Mouse (Mus musculus): ENCODE measurements around the gene Klf4. TPM values are rescaled to one million over a fixed set of nuclear protein-coding genes. Genes with fewer than 3 reads are reported as not detected.

The Klf4 gene
- polyA plus RNA-seq, 1 experiment from 2014 or later: 5.1 TPM

GRCm38 (mm10) chr4:55534510-55534909, 2.2 kb upstream of the Klf4 start:
- Histone ChIP-seq H3K4me3 (no peak overlapping the region), H3K9ac (no peak overlapping the region), H3K9me3 (replicated peaks) (no peaks in the 10 kb centered on the region), H3K4me2 (no peak overlapping the region), H3K27me3 (no peaks in the 10 kb centered on the region), H3K36me3 (no peaks in the 10 kb centered on the region), H3K27ac (no peak overlapping the region), H3K4me1 (replicated peaks) (peaks cover 26% of the 10 kb centered on the region)
- 77% methylated on average over 4 of the region's 4 CpGs for WGBS
- no peak for ATAC-seq (replicated peaks; ENCODE audit: insufficient number of reproducible peaks, insufficient read depth, low FRiP score, low read depth)

- Histone ChIP-seq H3K9me3 (replicated peaks) (no peaks in the 10 kb centered on the region), H3K27me3 (no peaks in the 10 kb centered on the region), H3K4me2 (peak overlapping the region; percentile 97), H3K4me1 (replicated peaks) (peaks cover 29% of the 10 kb centered on the region), H3K4me3 (peak overlapping the region; percentile 55), H3K9ac (peak overlapping the region; percentile 61), H3K27ac (peak overlapping the region; percentile 90; the same call in 1 of the 2 replicates), H3K36me3 (no peaks in the 10 kb centered on the region)
- 9% methylated on average over 23 of the region's 23 CpGs for WGBS
- ATAC-seq (replicated peaks; ENCODE audit: insufficient number of reproducible peaks, insufficient read depth, low FRiP score, low read depth): no peak
These were observed 1.6 kb upstream of the Klf4 start for GRCm38 (mm10) chr4:55533803-55534254.

- H3K27ac ChIP-seq: peak overlapping the region; percentile 90
- ATAC-seq (replicated peaks; ENCODE audit: insufficient number of reproducible peaks, insufficient read depth, low FRiP score, low read depth): peak; percentile 1; the same call in 1 of the 2 replicates
These were observed 1.0 kb upstream of the Klf4 start for GRCm38 (mm10) chr4:55533196-55533802.

GRCm38 (mm10) chr4:55531856-55532406, 335 bp downstream of the Klf4 start:
- Histone ChIP-seq H3K27me3 (no peaks in the 10 kb centered on the region), H3K27ac (peak overlapping the region; percentile 75), H3K4me3 (peak overlapping the region; percentile 55), H3K4me2 (peak overlapping the region; percentile 97), H3K9me3 (replicated peaks) (no peaks in the 10 kb centered on the region), H3K4me1 (replicated peaks) (peaks cover 29% of the 10 kb centered on the region), H3K9ac (peak overlapping the region; percentile 72), H3K36me3 (no peaks in the 10 kb centered on the region)
- WGBS: under 1% methylated on average over 36 of the region's 42 CpGs
- ATAC-seq (replicated peaks; ENCODE audit: insufficient number of reproducible peaks, insufficient read depth, low FRiP score, low read depth): peak; percentile 16; the same call in 1 of the 2 replicates

More at GRCm38 (mm10) chr4:55533196-55533802, 1.0 kb upstream of the Klf4 start:
- peaks cover 29% of the 10 kb centered on the region for H3K4me1 ChIP-seq (replicated peaks)
- under 1% methylated on average over 21 of the region's 21 CpGs for WGBS
- H3K9me3 ChIP-seq (replicated peaks): no peaks in the 10 kb centered on the region
- peak overlapping the region; percentile 97 for H3K4me2 ChIP-seq
- H3K36me3 ChIP-seq: no peaks in the 10 kb centered on the region
- H3K27me3 ChIP-seq: no peaks in the 10 kb centered on the region
- H3K9ac ChIP-seq: peak overlapping the region; percentile 61
- H3K4me3 ChIP-seq: peak overlapping the region; percentile 55

GRCm38 (mm10) chr4:55531096-55531855, 990 bp downstream of the Klf4 start:
- under 1% methylated on average over 56 of the region's 56 CpGs for WGBS
- peak overlapping the region; percentile 48; the same call in 1 of the 2 replicates for H3K27ac ChIP-seq
- no peak for ATAC-seq (replicated peaks; ENCODE audit: insufficient number of reproducible peaks, insufficient read depth, low FRiP score, low read depth)

GRCm38 (mm10) chr4:55530731-55531095, 1.6 kb downstream of the Klf4 start:
- no peak overlapping the region for H3K27ac ChIP-seq
- no peaks in the 10 kb centered on the region for H3K9me3 ChIP-seq (replicated peaks)
- no peak for ATAC-seq (replicated peaks; ENCODE audit: insufficient number of reproducible peaks, insufficient read depth, low FRiP score, low read depth)
- no peaks in the 10 kb centered on the region for H3K36me3 ChIP-seq
- peak overlapping the region; percentile 97 for H3K4me2 ChIP-seq
- H3K9ac ChIP-seq: peak overlapping the region; percentile 72
- peak overlapping the region; percentile 55 for H3K4me3 ChIP-seq
- H3K4me1 ChIP-seq (replicated peaks): peaks cover 29% of the 10 kb centered on the region
- under 1% methylated on average over 20 of the region's 20 CpGs for WGBS
- H3K27me3 ChIP-seq: no peaks in the 10 kb centered on the region

More at GRCm38 (mm10) chr4:55531096-55531855, 990 bp downstream of the Klf4 start:
- H3K4me1 ChIP-seq (replicated peaks): peaks cover 29% of the 10 kb centered on the region
- H3K4me3 ChIP-seq: peak overlapping the region; percentile 55
- peak overlapping the region; percentile 97 for H3K4me2 ChIP-seq
- H3K9me3 ChIP-seq (replicated peaks): no peaks in the 10 kb centered on the region
- H3K36me3 ChIP-seq: no peaks in the 10 kb centered on the region
- peak overlapping the region; percentile 72 for H3K9ac ChIP-seq
- no peaks in the 10 kb centered on the region for H3K27me3 ChIP-seq

- peak; percentile 28; the same call in 1 of the 2 replicates for ATAC-seq (replicated peaks; ENCODE audit: insufficient number of reproducible peaks, insufficient read depth, low FRiP score, low read depth)
These were observed 2.0 kb downstream of the Klf4 start for GRCm38 (mm10) chr4:55530236-55530635.

GRCm38 (mm10) chr4:55528404-55528803, 3.9 kb downstream of the Klf4 start:
- Histone ChIP-seq H3K4me2 (no peak overlapping the region), H3K4me3 (no peak overlapping the region), H3K27ac (no peak overlapping the region), H3K9ac (no peak overlapping the region), H3K4me1 (replicated peaks) (peaks cover 23% of the 10 kb centered on the region), H3K36me3 (no peaks in the 10 kb centered on the region), H3K27me3 (no peaks in the 10 kb centered on the region), H3K9me3 (replicated peaks) (no peaks in the 10 kb centered on the region)
- 77% methylated on average over 4 of the region's 4 CpGs for WGBS
- ATAC-seq (replicated peaks; ENCODE audit: insufficient number of reproducible peaks, insufficient read depth, low FRiP score, low read depth): no peak

More at GRCm38 (mm10) chr4:55530236-55530635, 2.0 kb downstream of the Klf4 start:
- Histone ChIP-seq H3K27ac (0 out of 2 replicates have a peak overlapping the region, but pooled peaks have one; percentile 33), H3K4me1 (replicated peaks) (peaks cover 29% of the 10 kb centered on the region), H3K36me3 (no peaks in the 10 kb centered on the region), H3K27me3 (no peaks in the 10 kb centered on the region), H3K4me3 (peak overlapping the region; percentile 55), H3K9ac (peak overlapping the region; percentile 72), H3K4me2 (peak overlapping the region; percentile 97), H3K9me3 (replicated peaks) (no peaks in the 10 kb centered on the region)
- WGBS: under 1% methylated on average over 27 of the region's 27 CpGs

GRCm38 (mm10) chr4:55527931-55528330, 4.3 kb downstream of the Klf4 start:
- WGBS: 81% methylated on average over 12 of the region's 12 CpGs
- no peaks in the 10 kb centered on the region for H3K9me3 ChIP-seq (replicated peaks)
- H3K27ac ChIP-seq: no peak overlapping the region
- H3K36me3 ChIP-seq: no peaks in the 10 kb centered on the region
- no peak for ATAC-seq (replicated peaks; ENCODE audit: insufficient number of reproducible peaks, insufficient read depth, low FRiP score, low read depth)
- no peak overlapping the region for H3K4me2 ChIP-seq
- H3K9ac ChIP-seq: no peak overlapping the region
- peaks cover 23% of the 10 kb centered on the region for H3K4me1 ChIP-seq (replicated peaks)
- no peaks in the 10 kb centered on the region for H3K27me3 ChIP-seq
- H3K4me3 ChIP-seq: no peak overlapping the region

GRCm38 (mm10) chr4:55526247-55527115, 5.8 kb downstream of the Klf4 start:
- Histone ChIP-seq H3K27ac (no peak overlapping the region), H3K36me3 (no peaks in the 10 kb centered on the region), H3K27me3 (no peaks in the 10 kb centered on the region), H3K4me1 (replicated peaks) (peaks cover 22% of the 10 kb centered on the region), H3K4me2 (no peak overlapping the region), H3K9ac (no peak overlapping the region), H3K4me3 (no peak overlapping the region), H3K9me3 (replicated peaks) (no peaks in the 10 kb centered on the region)
- WGBS: 64% methylated on average over 5 of the region's 5 CpGs
- ATAC-seq (replicated peaks; ENCODE audit: insufficient number of reproducible peaks, insufficient read depth, low FRiP score, low read depth): no peak

All from heart, embryonic 15.5 days (tissue).